Mouse (Mus musculus): ENCODE measurements around the gene Awat1. TPM values are rescaled to one million over a fixed set of nuclear protein-coding genes. Genes with fewer than 3 reads are reported as not detected.

The Awat1 gene
- polyA plus RNA-seq (2015; fragmentation: Nextera tagmentation; extraction: Ambion mirVana): not detected in 2 replicates

DNA sequence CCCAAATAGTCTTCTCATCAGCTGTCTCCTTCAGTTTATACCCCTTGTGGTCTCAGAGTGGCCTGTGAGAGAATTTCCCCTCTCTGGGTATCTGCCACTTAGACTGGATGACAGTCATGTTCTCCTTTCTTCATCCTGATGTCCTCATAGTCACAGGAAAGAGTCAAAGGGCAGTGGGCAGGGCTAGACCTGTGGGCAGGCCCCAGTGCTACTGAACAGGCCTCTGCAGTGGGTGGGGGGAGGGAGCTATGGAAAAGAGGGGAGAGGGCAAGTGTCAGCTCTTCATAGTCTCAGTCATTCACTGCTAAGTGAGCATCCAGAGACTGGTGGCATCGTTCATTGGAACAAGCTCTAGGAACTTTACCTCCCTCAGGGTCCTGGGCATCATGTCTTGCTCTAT lies at the start of gene Awat1:
Gene Awat1 (plus strand): TSS at position 301 of the 400 bp plus-strand sequence.

GRCm38 (mm10) chrX:100524471-100524870 lies 47.6 kb upstream of the Awat1 start, which contains the start of gene Dgat2l6:
TSS of gene Dgat2l6 (plus strand) at chrX:100524838.

GRCm38 (mm10) chrX:100594791-100595190 lies 22.7 kb downstream of the Awat1 start, which contains the start of gene P2ry4:
TSS of gene P2ry4 (minus strand) at chrX:100594869.

DNA sequence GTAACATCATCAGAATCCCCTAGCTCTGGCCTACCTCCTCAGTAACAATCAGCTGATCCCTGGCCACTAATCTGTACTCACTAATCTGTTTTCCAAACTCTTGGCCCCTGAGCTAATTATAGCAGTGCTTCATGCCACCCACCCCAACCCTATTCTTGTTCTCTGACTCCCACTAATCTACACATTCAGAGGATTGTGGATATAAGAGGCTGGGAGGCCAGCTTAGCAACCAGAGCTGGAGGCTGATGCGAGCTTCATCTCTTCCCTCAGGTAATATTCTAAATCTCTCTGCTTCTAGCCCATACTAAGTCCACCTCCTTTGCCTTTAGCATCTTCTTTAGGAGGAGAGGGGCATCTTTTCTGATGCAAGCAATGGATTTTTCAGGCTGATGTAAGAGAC lies 33.3 kb downstream of the Awat1 start, which contains the start of gene Arr3:
Gene Arr3 (plus strand): TSS at position 184 of the 400 bp plus-strand sequence.

DNA sequence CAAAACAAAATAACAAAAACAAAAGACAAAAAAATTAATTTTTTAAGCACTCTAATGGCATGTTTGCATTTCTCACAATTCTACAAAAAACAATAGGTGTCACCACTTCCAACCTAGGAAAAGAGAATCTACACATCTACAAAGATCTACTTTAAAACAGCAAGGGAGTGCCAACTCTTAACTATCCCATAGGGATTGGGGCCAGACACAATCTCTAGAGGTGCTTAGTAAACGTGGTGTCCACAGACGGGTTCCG lies 53.4 kb downstream of the Awat1 start, which contains the start of gene Kif4:
Gene Kif4 (plus strand): TSS at position 192 of the 256 bp plus-strand sequence.

DNA sequence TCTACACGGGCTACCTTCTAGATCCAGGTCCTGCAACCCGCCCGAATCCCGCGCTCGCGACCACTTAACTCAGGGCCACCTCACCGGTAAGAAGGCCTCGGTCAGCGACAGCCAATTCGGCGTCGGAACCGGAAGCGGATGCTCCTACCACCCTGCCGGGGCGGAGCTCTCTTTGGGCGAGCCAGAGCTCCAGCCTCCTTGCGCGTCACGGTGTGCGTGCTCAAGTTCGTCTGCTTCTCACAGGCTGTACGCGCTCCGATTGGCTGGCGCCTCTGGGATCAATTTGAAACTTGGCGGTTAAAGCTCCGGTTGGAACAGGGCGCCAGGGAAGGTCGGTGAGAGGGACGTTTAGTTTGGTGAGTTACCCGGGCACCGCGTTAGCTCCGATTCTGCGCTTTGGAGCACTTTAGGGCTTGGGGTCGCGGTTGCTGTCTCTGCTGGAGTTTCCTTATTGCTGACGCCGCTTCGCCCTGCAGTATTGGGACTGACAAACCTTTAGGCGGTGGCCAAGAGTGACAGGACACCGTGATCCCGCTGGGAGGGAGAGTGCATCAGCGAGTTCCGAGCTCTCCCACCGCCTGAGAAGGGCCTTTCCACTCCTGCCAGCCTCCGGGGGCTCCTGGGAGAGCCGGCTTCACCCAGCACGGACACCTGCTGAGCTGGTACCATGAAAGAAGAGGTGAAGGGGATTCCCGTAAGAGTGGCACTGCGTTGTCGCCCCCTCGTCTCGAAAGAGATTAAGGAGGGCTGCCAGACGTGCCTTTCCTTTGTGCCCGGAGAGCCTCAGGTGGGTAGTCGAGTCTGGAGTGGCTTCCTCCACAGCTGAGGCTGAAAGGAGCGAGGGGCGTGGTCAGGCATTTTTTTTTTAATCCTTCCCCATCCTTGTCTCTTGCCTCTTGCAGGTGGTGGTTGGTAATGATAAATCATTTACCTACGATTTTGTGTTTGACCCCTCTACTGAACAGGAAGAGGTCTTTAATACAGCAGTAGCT lies 54.0 kb downstream of the Awat1 start, which contains the start of gene Pdzd11:
Gene Pdzd11 (minus strand): TSS at position 767 of the 992 bp plus-strand sequence.

Other genes starting within 250 kb of the Awat1 start
- not detected in 2 replicates for gene Otud6a, start 143.2 kb upstream of the Awat1 start, polyA plus RNA-seq (2015; fragmentation: Nextera tagmentation; extraction: Ambion mirVana)
- 0.21 and 0.52 TPM in 2 replicates for gene Awat2, start 129.5 kb upstream of the Awat1 start, polyA plus RNA-seq (2015; fragmentation: Nextera tagmentation; extraction: Ambion mirVana)
- 24.6 and 25.6 TPM in 2 replicates for gene Igbp1, start 78.0 kb upstream of the Awat1 start, polyA plus RNA-seq (2015; fragmentation: Nextera tagmentation; extraction: Ambion mirVana)
- gene Dgat2l6, start 47.4 kb upstream of the Awat1 start, polyA plus RNA-seq (2015; fragmentation: Nextera tagmentation; extraction: Ambion mirVana): not detected in 2 replicates
- gene P2ry4, start 22.6 kb downstream of the Awat1 start, polyA plus RNA-seq (2015; fragmentation: Nextera tagmentation; extraction: Ambion mirVana): 0.27 TPM in 1 of 2 replicates, not detected in the other
- gene Arr3, start 33.2 kb downstream of the Awat1 start, polyA plus RNA-seq (2015; fragmentation: Nextera tagmentation; extraction: Ambion mirVana): not detected in 2 replicates
- gene Kif4, start 53.5 kb downstream of the Awat1 start, polyA plus RNA-seq (2015; fragmentation: Nextera tagmentation; extraction: Ambion mirVana): 3.4 and 4.0 TPM in 2 replicates
- gene Pdzd11, start 54.3 kb downstream of the Awat1 start, polyA plus RNA-seq (2015; fragmentation: Nextera tagmentation; extraction: Ambion mirVana): 52.0 and 60.6 TPM in 2 replicates
- gene Gdpd2, start 157.6 kb downstream of the Awat1 start, polyA plus RNA-seq (2015; fragmentation: Nextera tagmentation; extraction: Ambion mirVana): 1.4 and 2.5 TPM in 2 replicates
- 0.34 and 0.62 TPM in 2 replicates for gene Dlg3, start 195.5 kb downstream of the Awat1 start, polyA plus RNA-seq (2015; fragmentation: Nextera tagmentation; extraction: Ambion mirVana)

All from skeletal muscle tissue, postnatal 0 days (tissue).